Mouse (Mus musculus): Measurements from ENCODE around the gene Ppp2r5a.
"Not testable (repeated sequence)": the region's sequence is repeated elsewhere in the genome, so short reads cannot be mapped to it uniquely, and the experiment has no call there.

Gene Ppp2r5a

GRCm38 (mm10) chr1:191403074-191403473 is at the start of gene Ppp2r5a:
Gene Ppp2r5a, minus strand, starts transcription at chr1:191403272.
- no peak for DNase-seq (ENCODE audit: low spot score in 2 of 2)

GRCm38 (mm10) chr1:191450614-191451013 is 47.5 kb upstream of the Ppp2r5a start:
- no peak for DNase-seq (ENCODE audit: low spot score in 2 of 2)

- no peak for DNase-seq (ENCODE audit: low spot score in 2 of 2)
Measured at GRCm38 (mm10) chr1:191449537-191449936, 46.5 kb upstream of the Ppp2r5a start.

- no peak for DNase-seq (ENCODE audit: low spot score in 2 of 2)
Measured at GRCm38 (mm10) chr1:191447391-191448016, 44.4 kb upstream of the Ppp2r5a start.

GRCm38 (mm10) chr1:191446307-191446706 is 43.2 kb upstream of the Ppp2r5a start:
- no peak for DNase-seq (ENCODE audit: low spot score in 2 of 2)

GRCm38 (mm10) chr1:191445831-191446258 is 42.8 kb upstream of the Ppp2r5a start:
- DNase-seq (ENCODE audit: low spot score in 2 of 2) = no peak

GRCm38 (mm10) chr1:191445401-191445800 is 42.3 kb upstream of the Ppp2r5a start:
- no peak for DNase-seq (ENCODE audit: low spot score in 2 of 2)

GRCm38 (mm10) chr1:191444467-191444866 is 41.4 kb upstream of the Ppp2r5a start:
- no peak for DNase-seq (ENCODE audit: low spot score in 2 of 2)

- DNase-seq (ENCODE audit: low spot score in 2 of 2) = no peak
Measured at GRCm38 (mm10) chr1:191439011-191439410, 35.9 kb upstream of the Ppp2r5a start.

- no peak for DNase-seq (ENCODE audit: low spot score in 2 of 2)
Measured at GRCm38 (mm10) chr1:191438546-191438945, 35.5 kb upstream of the Ppp2r5a start.

GRCm38 (mm10) chr1:191436647-191437046 is 33.6 kb upstream of the Ppp2r5a start:
- DNase-seq (ENCODE audit: low spot score in 2 of 2) = no peak

GRCm38 (mm10) chr1:191435359-191435758 is 32.3 kb upstream of the Ppp2r5a start:
- DNase-seq (ENCODE audit: low spot score in 2 of 2) = peak; percentile 29 to 71

GRCm38 (mm10) chr1:191432531-191432930 is 29.5 kb upstream of the Ppp2r5a start:
- DNase-seq (ENCODE audit: low spot score in 2 of 2) = no peak

- no peak for DNase-seq (ENCODE audit: low spot score in 2 of 2)
Measured at GRCm38 (mm10) chr1:191432023-191432422, 29.0 kb upstream of the Ppp2r5a start.

- no peak for DNase-seq (ENCODE audit: low spot score in 2 of 2)
Measured at GRCm38 (mm10) chr1:191430121-191430520, 27.0 kb upstream of the Ppp2r5a start.

- no peak for DNase-seq (ENCODE audit: low spot score in 2 of 2)
Measured at GRCm38 (mm10) chr1:191425884-191426283, 22.8 kb upstream of the Ppp2r5a start.

GRCm38 (mm10) chr1:191423201-191423600 is 20.1 kb upstream of the Ppp2r5a start:
- DNase-seq (ENCODE audit: low spot score in 2 of 2) = no peak

- not testable (repeated sequence) for DNase-seq (ENCODE audit: low spot score in 2 of 2)
Measured at GRCm38 (mm10) chr1:191422714-191423113, 19.6 kb upstream of the Ppp2r5a start.

- no peak for DNase-seq (ENCODE audit: low spot score in 2 of 2)
Measured at GRCm38 (mm10) chr1:191422164-191422563, 19.1 kb upstream of the Ppp2r5a start.

- no peak for DNase-seq (ENCODE audit: low spot score in 2 of 2)
Measured at GRCm38 (mm10) chr1:191421426-191421999, 18.4 kb upstream of the Ppp2r5a start.

- DNase-seq (ENCODE audit: low spot score in 2 of 2) = no peak
Measured at GRCm38 (mm10) chr1:191420930-191421404, 17.9 kb upstream of the Ppp2r5a start.

- no peak for DNase-seq (ENCODE audit: low spot score in 2 of 2)
Measured at GRCm38 (mm10) chr1:191419991-191420751, 17.1 kb upstream of the Ppp2r5a start.

- no peak for DNase-seq (ENCODE audit: low spot score in 2 of 2)
Measured at GRCm38 (mm10) chr1:191419421-191419820, 16.3 kb upstream of the Ppp2r5a start.
